Mouse (Mus musculus): Measurements from ENCODE around the gene Hist1h3g. TPM values are rescaled to one million over a fixed set of nuclear protein-coding genes. Genes with fewer than 3 reads are reported as not detected.
"Not testable (repeated sequence)": the region's sequence is repeated elsewhere in the genome, so short reads cannot be mapped to it uniquely, and the experiment has no call there.

The Hist1h3g gene
- total RNA-seq, 2 experiments from 2014 or later, result 100 to 143 TPM

DNA sequence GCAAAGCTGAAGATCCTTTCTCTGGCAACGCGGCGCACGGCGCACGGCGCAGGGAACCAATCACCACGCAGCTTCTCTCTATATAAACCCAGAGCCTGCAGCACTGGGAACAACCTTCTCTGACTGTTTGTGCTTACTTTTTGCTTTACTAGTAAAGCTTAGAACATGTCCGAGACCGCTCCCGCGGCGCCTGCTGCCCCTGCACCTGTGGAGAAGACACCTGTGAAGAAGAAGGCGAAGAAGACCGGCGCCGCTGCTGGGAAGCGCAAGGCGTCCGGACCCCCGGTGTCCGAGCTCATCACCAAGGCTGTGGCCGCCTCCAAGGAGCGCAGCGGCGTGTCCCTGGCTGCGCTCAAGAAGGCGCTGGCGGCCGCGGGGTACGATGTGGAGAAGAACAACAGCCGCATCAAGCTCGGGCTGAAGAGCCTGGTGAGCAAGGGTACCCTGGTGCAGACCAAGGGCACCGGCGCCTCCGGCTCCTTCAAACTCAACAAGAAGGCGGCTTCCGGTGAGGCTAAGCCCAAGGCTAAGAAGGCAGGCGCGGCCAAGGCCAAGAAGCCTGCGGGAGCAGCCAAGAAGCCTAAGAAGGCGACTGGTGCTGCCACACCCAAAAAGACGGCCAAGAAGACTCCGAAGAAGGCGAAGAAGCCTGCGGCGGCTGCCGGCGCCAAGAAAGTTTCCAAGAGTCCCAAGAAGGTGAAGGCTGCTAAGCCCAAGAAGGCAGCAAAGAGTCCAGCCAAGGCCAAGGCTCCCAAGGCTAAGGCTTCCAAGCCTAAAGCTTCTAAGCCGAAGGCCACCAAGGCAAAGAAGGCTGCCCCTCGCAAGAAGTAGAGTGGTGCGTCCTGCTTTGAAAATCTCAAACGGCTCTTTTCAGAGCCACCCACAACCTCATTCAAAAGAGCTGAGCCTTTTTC lies 20.0 kb downstream of the Hist1h3g start:
- peak in 1 of 2 experiments; percentile 71 for DNase-seq (ENCODE audit: low spot score in 2 of 2)

DNA sequence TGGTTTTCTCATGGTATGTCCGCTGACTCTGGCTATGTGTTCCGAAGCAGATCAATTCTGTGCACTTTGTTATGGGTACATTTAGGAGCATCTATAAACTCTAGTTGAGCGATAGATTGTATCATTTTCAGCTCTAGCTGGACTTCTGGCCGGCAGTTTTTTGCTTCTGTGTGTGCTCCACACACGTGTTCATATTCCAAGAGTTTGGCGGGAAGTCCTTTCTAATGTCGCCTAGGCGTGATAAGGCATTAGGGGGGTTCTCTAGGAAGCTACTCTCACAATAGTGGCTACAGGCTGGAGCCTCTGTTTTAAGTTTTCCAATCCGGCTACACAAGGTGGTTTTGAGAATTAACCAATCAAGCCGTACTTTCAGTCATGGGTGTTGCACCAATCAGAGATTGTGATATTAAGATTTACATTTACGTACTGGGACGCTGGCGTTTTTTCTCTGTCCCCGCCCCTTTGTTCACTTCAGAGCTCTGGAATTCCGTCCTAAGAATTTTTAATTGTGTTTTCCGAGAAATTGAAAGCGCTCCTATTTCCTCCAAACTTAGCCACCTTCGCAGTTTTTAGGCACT lies 20.7 kb downstream of the Hist1h3g start:
- DNase-seq (ENCODE audit: low spot score in 2 of 2), result peak in 1 of 2 experiments; percentile 43

DNA sequence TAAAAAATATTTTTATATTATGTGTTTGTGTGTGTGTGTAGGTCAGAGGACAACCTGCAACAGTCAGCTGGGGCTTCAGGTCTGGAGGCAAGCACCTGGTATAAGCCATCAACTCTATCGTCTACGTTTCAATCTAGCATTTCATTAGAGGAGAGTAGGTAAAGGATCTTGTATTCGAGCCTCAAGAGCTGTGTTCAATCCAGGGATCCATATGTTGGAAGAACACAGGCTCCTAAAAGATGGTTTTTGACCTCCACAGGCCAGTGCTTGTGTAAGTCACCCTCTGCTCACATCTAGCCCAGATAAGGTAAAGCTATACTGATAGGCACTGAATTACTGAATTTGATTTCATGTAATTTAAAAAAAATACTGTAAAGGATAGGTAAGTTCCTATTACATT lies 21.7 kb downstream of the Hist1h3g start:
- no peak for DNase-seq (ENCODE audit: low spot score in 2 of 2)

- DNase-seq (ENCODE audit: low spot score in 2 of 2), result not testable (repeated sequence)
Measured at GRCm38 (mm10) chr13:23560699-23561098, 25.5 kb downstream of the Hist1h3g start.

DNA sequence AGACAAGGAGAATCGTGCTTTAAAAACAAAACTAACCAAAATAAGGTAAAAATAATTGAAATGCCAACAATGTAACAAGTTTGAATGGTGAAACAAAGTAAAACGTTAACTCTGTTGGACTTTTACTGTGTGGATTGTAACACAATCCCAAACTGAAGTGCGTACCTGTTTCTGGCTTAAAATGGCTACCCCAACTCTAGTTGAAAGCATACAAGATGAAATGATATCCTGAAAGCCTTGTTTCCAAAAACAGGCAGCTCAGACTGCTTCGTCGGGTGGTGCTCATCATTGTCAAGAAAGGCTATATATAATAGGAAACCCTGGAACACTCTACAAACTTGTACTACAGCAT lies 26.3 kb downstream of the Hist1h3g start:
- not testable (repeated sequence) for DNase-seq (ENCODE audit: low spot score in 2 of 2)

DNA sequence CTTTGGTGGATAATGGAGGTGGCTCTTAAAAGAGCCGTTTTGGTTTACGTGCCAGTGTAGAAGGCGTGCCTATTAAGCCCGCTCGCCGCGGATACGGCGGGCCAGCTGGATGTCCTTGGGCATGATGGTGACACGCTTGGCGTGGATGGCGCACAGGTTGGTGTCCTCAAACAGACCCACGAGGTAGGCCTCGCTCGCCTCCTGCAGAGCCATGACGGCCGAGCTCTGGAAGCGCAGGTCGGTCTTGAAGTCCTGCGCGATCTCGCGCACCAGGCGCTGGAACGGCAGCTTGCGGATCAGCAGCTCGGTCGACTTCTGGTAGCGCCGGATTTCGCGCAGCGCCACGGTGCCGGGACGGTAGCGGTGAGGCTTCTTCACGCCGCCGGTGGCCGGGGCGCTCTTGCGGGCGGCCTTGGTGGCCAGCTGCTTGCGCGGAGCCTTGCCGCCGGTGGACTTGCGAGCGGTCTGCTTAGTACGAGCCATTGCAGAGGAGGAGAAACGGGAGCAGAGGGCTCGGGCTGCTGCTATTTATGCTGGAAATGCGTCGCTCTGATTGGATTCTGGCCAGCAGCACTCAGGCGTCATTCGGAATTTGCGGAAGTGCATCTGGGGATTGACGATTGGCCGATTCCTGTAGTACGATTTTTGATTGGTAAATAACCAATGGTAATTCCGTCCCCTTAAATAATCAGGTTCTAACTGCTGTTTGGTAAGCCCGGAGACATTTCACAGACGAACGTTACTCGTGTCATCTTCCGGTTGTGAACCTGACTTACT lies 26.8 kb downstream of the Hist1h3g start, which contains the start of gene Hist1h3e:
Gene Hist1h3e (minus strand): TSS at position 487 of the 777 bp plus-strand sequence.
- DNase-seq (ENCODE audit: low spot score in 2 of 2), result peak; percentile 84 to 92

- no peak for DNase-seq (ENCODE audit: low spot score in 2 of 2)
Measured at GRCm38 (mm10) chr13:23562699-23563462, 27.7 kb downstream of the Hist1h3g start.

DNA sequence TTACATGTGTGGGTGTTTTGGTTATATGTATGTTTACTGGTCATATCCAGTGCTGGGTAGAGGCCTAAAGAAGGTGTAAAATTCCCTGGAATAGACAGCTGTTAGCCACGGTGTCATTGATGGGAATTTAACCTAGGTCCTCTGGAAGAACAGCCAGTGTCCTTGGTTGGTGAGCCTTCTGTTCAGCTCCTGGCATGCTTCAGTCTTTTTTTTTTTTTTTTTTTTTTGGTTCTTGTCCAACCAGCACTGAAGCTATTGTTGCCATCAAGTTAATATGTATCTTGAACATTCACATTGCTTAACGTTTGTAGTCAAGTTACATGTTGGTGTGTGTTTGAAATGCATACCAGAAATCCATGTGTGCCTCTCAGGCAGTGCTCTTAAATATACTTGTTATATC lies 29.3 kb downstream of the Hist1h3g start:
- DNase-seq (ENCODE audit: low spot score in 2 of 2), result no peak

DNA sequence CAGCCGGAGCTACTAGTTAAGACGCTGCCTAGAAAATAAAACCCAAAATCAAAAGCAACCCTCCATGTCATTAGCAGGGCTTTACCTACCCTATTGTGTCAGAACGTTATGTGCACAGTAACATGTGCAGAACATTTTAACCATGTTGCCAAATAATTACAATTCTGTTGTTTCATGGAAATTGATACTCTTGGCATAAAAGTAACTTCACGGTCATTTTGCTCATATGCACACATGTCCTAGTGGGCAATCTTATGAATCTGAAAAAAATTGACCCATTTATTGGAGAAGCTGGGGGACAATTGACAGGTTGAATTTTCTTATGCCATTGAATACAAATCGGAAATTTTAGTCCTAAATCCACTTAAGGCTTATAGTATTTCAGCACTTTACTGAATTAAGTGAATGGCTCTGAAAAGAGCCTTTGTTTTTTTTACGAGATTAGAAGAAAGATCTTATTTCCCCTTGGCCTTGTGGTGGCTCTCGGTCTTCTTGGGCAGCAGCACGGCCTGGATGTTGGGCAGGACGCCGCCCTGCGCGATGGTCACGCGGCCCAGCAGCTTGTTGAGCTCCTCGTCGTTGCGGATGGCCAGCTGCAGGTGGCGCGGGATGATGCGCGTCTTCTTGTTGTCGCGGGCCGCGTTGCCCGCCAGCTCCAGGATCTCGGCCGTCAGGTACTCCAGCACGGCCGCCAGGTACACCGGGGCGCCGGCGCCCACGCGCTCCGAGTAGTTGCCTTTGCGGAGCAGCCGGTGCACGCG lies 35.2 kb downstream of the Hist1h3g start:
- not testable (repeated sequence) for DNase-seq (ENCODE audit: low spot score in 2 of 2)

DNA sequence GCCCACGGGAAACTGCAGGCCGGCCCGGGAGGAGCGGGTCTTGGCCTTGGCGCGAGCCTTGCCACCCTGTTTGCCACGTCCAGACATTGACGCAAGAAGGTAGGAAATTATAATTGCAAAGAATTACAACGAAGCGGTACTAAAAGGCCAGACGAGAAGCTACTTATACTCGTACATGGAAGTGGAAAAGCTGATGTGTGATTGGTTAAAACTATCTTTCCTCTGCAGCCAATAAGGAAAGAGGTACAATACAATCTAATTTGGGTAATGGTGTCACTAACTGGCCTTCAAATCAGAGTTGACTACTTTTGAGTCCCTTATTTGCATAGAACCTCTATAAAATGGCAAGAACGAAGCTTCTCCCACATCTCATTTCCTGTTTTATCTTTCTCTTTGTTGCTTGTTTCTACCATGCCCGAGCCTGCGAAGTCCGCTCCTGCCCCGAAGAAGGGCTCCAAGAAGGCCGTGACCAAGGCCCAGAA lies 35.8 kb downstream of the Hist1h3g start, which contains the start of the genes Hist1h2ae and Hist1h2bg:
Gene Hist1h2ae (minus strand): TSS at position 199 of the 482 bp plus-strand sequence.
Gene Hist1h2bg (plus strand): TSS at position 375 of the 482 bp plus-strand sequence.
- DNase-seq (ENCODE audit: low spot score in 2 of 2), result peak in 1 of 2 experiments; percentile 53

- DNase-seq (ENCODE audit: low spot score in 2 of 2), result not testable (repeated sequence)
Measured at GRCm38 (mm10) chr13:23571504-23572217, 36.4 kb downstream of the Hist1h3g start.

DNA sequence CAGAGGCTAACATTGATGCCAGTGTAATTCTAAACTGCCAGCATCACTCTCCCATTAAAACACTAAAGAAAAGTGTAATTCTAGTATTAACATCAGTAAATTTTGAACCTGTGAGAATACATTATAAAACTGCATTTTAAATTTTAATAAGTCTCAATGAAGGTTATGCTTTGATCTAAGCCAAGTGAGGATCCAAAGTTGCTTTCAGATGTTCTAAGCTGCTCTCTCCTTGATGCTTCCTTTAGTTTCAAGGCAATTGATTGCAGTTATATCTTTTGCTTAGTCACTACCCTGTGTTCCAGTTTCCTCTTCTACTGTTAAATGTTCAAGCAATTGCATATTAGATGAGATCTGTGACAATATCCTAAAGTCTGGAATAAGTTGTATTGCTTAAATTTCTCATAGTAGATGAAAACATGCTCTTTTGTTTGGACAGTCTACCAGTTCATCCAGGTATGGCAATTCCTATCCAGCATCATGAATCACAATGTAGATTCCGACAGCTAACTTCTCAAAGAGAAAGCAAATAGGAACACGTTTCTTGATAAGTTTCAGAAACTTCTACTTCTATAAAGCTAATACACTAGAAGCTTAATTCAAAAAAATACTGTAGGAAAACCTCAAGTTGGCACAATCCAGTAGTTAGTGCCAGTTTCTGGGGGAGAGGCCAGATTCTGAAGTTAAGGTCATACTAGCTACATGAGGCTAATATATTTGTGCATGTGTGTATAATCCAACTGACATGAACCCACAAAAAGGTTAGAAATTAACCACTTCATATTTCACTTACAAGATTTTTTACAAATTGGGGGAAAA lies 37.2 kb downstream of the Hist1h3g start:
- DNase-seq (ENCODE audit: low spot score in 2 of 2), result no peak

DNA sequence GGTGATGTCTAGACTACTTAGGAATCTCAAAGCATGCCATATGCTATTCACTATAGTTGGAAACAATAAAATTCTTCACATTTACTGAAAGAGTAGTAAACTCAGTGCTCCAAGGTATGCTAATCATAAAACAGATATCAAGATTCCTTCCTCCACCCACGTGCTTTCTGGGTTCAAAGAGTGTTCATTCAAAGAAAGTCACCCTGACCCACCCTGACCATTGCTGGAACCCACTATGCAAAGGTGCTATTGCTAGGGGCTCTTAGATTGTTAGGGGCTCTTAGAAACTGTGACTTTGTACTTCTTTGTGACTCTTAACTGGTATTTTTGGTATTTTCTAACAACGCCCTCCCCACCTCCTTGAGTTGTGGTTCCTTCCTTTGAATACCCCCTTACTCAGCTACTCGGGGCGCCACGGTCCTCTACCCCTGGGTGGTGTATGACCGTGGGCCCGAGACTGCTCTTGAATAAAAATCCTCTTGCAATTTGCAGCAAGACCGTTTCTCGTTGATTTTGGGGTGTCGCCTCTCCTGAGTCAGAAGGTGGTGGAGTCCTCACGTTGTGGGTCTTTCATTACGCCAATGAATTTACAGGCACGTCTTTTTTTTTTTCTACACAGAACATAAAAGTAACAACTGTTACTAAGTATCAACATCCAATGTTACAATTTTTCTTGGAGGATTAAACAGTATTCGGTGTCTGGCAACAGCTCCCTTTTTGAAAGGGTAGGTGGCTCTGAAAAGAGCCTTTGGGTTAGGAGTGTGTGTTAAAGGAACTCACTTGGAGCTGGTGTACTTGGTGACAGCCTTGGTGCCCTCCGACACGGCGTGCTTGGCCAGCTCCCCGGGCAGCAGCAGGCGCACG lies 38.0 kb downstream of the Hist1h3g start:
- DNase-seq (ENCODE audit: low spot score in 2 of 2), result not testable (repeated sequence)

- peak; percentile 67 to 87 for DNase-seq (ENCODE audit: low spot score in 2 of 2)
Measured at GRCm38 (mm10) chr13:23573898-23574524, 38.8 kb downstream of the Hist1h3g start, which contains the start of the genes Hist1h2bf and Hist1h2ad. Gene Hist1h2bf, minus strand, starts transcription at chr13:23574196. Gene Hist1h2ad, plus strand, starts transcription at chr13:23574381.

DNA sequence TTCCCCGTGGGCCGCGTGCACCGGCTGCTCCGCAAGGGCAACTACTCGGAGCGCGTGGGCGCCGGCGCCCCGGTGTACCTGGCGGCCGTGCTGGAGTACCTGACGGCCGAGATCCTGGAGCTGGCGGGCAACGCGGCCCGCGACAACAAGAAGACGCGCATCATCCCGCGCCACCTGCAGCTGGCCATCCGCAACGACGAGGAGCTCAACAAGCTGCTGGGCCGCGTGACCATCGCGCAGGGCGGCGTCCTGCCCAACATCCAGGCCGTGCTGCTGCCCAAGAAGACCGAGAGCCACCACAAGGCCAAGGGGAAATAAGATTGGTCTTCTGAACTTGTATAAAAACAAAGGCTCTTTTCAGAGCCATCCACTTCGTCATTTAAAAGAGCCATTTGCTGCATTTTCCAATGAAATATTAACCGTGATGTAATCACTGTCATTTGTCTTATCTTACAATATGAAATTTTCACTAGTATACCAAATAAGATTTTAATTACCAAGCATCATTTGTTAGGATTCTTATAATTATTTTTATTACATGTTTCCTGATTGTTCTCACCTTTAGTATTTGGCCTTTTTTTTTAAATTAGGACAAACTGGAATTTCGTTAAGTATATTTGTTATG lies 39.4 kb downstream of the Hist1h3g start:
- not testable (repeated sequence) for DNase-seq (ENCODE audit: low spot score in 2 of 2)

DNA sequence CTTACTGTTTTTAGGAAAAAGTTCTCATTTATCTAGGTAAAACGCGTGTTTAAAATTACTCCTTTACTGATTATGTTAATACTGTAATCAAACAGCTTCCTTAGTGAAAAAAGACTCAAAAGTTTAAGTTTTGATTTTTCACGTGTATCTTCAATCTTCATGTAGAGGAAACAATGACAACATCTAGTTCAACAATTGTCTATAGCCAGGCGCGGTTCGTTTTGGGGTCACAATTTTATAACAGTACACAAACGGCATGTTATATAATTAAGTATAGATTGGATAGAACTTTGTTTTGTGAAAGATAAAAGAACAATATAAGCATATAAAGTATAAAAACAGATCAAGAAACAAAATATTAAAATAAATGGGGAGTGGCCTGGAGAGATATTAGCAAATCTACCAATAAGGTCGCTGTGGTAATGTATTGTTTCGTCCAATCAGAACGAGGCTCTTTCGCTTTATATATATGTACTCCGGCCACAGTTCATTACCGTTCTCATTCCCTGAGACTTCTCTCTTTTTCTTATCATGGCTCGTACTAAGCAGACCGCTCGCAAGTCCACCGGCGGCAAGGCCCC lies 40.1 kb downstream of the Hist1h3g start, which contains the start of gene Hist1h3d:
Gene Hist1h3d (plus strand): TSS at position 493 of the 581 bp plus-strand sequence.
- peak in 1 of 2 experiments; percentile 39 for DNase-seq (ENCODE audit: low spot score in 2 of 2)

Data from gastrocnemius, postnatal 4 days (tissue).